Mouse (Mus musculus): ENCODE results near the gene Wwox. TPM values are rescaled to one million over a fixed set of nuclear protein-coding genes. Genes with fewer than 3 reads are reported as not detected.

The Wwox gene
- polyA plus RNA-seq, 1 experiment from 2014 or later: 3.5 TPM

- Histone ChIP-seq H3K27me3 (ENCODE audit: control insufficient read depth, insufficient read depth, low read depth, low read length) (no peaks in the 10 kb centered on the region), H3K9ac (ENCODE audit: low read depth, low read length) (no peak overlapping the region), H3K4me2 (ENCODE audit: low read depth, low read length) (no peak overlapping the region), H3K36me3 (ENCODE audit: control insufficient read depth, insufficient read depth) (no peaks in the 10 kb centered on the region), H3K9me3 (replicated peaks; ENCODE audit: control insufficient read depth, low read length) (no peaks in the 10 kb centered on the region), H3K4me3 (ENCODE audit: low read depth, low read length) (no peak overlapping the region), H3K4me1 (ENCODE audit: control insufficient read depth, low read depth, low read length) (no peaks in the 10 kb centered on the region), H3K27ac (ENCODE audit: low read length) (no peak overlapping the region)
- WGBS (ENCODE audit: insufficient replicate concordance): 25% methylated on average over 12 of the region's 12 CpGs
- no peak for ATAC-seq (ENCODE audit: low read depth)
These were observed 303.9 kb downstream of the Wwox start for GRCm38 (mm10) chr8:114743185-114743915.

- H3K27ac ChIP-seq (ENCODE audit: low read length): no peak overlapping the region
- no peak overlapping the region for H3K4me3 ChIP-seq (ENCODE audit: low read depth, low read length)
- no peaks in the 10 kb centered on the region for H3K27me3 ChIP-seq (ENCODE audit: control insufficient read depth, insufficient read depth, low read depth, low read length)
- no peak for ATAC-seq (ENCODE audit: low read depth)
- no peak overlapping the region for H3K9ac ChIP-seq (ENCODE audit: low read depth, low read length)
- no peaks in the 10 kb centered on the region for H3K4me1 ChIP-seq (ENCODE audit: control insufficient read depth, low read depth, low read length)
- 50% methylated on average over 2 of the region's 2 CpGs for WGBS (ENCODE audit: insufficient replicate concordance)
- H3K36me3 ChIP-seq (ENCODE audit: control insufficient read depth, insufficient read depth): no peaks in the 10 kb centered on the region
- no peaks in the 10 kb centered on the region for H3K9me3 ChIP-seq (replicated peaks; ENCODE audit: control insufficient read depth, low read length)
- H3K4me2 ChIP-seq (ENCODE audit: low read depth, low read length): no peak overlapping the region
These were observed 306.9 kb downstream of the Wwox start for GRCm38 (mm10) chr8:114746373-114746772.

- H3K4me3 ChIP-seq (ENCODE audit: low read depth, low read length): no peak overlapping the region
- peak overlapping the region; percentile 34 for H3K4me2 ChIP-seq (ENCODE audit: low read depth, low read length)
- H3K9me3 ChIP-seq (replicated peaks; ENCODE audit: control insufficient read depth, low read length): no peaks in the 10 kb centered on the region
- no peaks in the 10 kb centered on the region for H3K36me3 ChIP-seq (ENCODE audit: control insufficient read depth, insufficient read depth)
- 53% methylated on average over 18 of the region's 18 CpGs for WGBS (ENCODE audit: insufficient replicate concordance)
- H3K27me3 ChIP-seq (ENCODE audit: control insufficient read depth, insufficient read depth, low read depth, low read length): no peaks in the 10 kb centered on the region
- no peak overlapping the region for H3K9ac ChIP-seq (ENCODE audit: low read depth, low read length)
- H3K27ac ChIP-seq (ENCODE audit: low read length): peak overlapping the region; percentile 45
- peak; percentile 72 for ATAC-seq (ENCODE audit: low read depth)
- H3K4me1 ChIP-seq (ENCODE audit: control insufficient read depth, low read depth, low read length): no peaks in the 10 kb centered on the region
These were observed 312.1 kb downstream of the Wwox start for GRCm38 (mm10) chr8:114751376-114752135.

GRCm38 (mm10) chr8:114759621-114760020 lies 320.2 kb downstream of the Wwox start:
- ATAC-seq (ENCODE audit: low read depth): peak; percentile 64
- Histone ChIP-seq H3K9me3 (replicated peaks; ENCODE audit: control insufficient read depth, low read length) (no peaks in the 10 kb centered on the region), H3K4me2 (ENCODE audit: low read depth, low read length) (no peak overlapping the region), H3K27ac (ENCODE audit: low read length) (no peak overlapping the region), H3K9ac (ENCODE audit: low read depth, low read length) (no peak overlapping the region), H3K27me3 (ENCODE audit: control insufficient read depth, insufficient read depth, low read depth, low read length) (no peaks in the 10 kb centered on the region), H3K4me3 (ENCODE audit: low read depth, low read length) (no peak overlapping the region), H3K4me1 (ENCODE audit: control insufficient read depth, low read depth, low read length) (no peaks in the 10 kb centered on the region), H3K36me3 (ENCODE audit: control insufficient read depth, insufficient read depth) (no peaks in the 10 kb centered on the region)
- WGBS (ENCODE audit: insufficient replicate concordance): 30% methylated on average over 2 of the region's 2 CpGs

- peaks cover 4% of the 10 kb centered on the region for H3K4me1 ChIP-seq (ENCODE audit: control insufficient read depth, low read depth, low read length)
- H3K9ac ChIP-seq (ENCODE audit: low read depth, low read length): no peak overlapping the region
- 71% methylated on average over 3 of the region's 3 CpGs for WGBS (ENCODE audit: insufficient replicate concordance)
- no peak overlapping the region for H3K27ac ChIP-seq (ENCODE audit: low read length)
- H3K9me3 ChIP-seq (replicated peaks; ENCODE audit: control insufficient read depth, low read length): no peaks in the 10 kb centered on the region
- no peak for ATAC-seq (ENCODE audit: low read depth)
- H3K27me3 ChIP-seq (ENCODE audit: control insufficient read depth, insufficient read depth, low read depth, low read length): no peaks in the 10 kb centered on the region
- no peak overlapping the region for H3K4me2 ChIP-seq (ENCODE audit: low read depth, low read length)
- no peaks in the 10 kb centered on the region for H3K36me3 ChIP-seq (ENCODE audit: control insufficient read depth, insufficient read depth)
- no peak overlapping the region for H3K4me3 ChIP-seq (ENCODE audit: low read depth, low read length)
These were observed 329.1 kb downstream of the Wwox start for GRCm38 (mm10) chr8:114768536-114768935.

GRCm38 (mm10) chr8:114770856-114771776 lies 331.7 kb downstream of the Wwox start:
- no peaks in the 10 kb centered on the region for H3K27me3 ChIP-seq (ENCODE audit: control insufficient read depth, insufficient read depth, low read depth, low read length)
- 53% methylated on average over 31 of the region's 31 CpGs for WGBS (ENCODE audit: insufficient replicate concordance)

GRCm38 (mm10) chr8:114772276-114772849 lies 332.9 kb downstream of the Wwox start:
- Histone ChIP-seq H3K9ac (ENCODE audit: low read depth, low read length) (no peak overlapping the region), H3K4me3 (ENCODE audit: low read depth, low read length) (no peak overlapping the region), H3K27me3 (ENCODE audit: control insufficient read depth, insufficient read depth, low read depth, low read length) (no peaks in the 10 kb centered on the region), H3K36me3 (ENCODE audit: control insufficient read depth, insufficient read depth) (no peaks in the 10 kb centered on the region), H3K4me2 (ENCODE audit: low read depth, low read length) (no peak overlapping the region), H3K9me3 (replicated peaks; ENCODE audit: control insufficient read depth, low read length) (no peaks in the 10 kb centered on the region), H3K27ac (ENCODE audit: low read length) (peak overlapping the region; percentile 37; the same call in 1 of the 2 replicates), H3K4me1 (ENCODE audit: control insufficient read depth, low read depth, low read length) (peaks cover 4% of the 10 kb centered on the region)
- WGBS (ENCODE audit: insufficient replicate concordance): 65% methylated on average over 1 of the region's 1 CpGs
- ATAC-seq (ENCODE audit: low read depth): 0 out of 2 replicates have a peak, but pooled peaks have one; percentile 42

More at GRCm38 (mm10) chr8:114770856-114771776, 331.7 kb downstream of the Wwox start:
- H3K9ac ChIP-seq (ENCODE audit: low read depth, low read length): no peak overlapping the region
- H3K4me1 ChIP-seq (ENCODE audit: control insufficient read depth, low read depth, low read length): peaks cover 4% of the 10 kb centered on the region
- no peaks in the 10 kb centered on the region for H3K36me3 ChIP-seq (ENCODE audit: control insufficient read depth, insufficient read depth)
- H3K4me3 ChIP-seq (ENCODE audit: low read depth, low read length): no peak overlapping the region
- no peaks in the 10 kb centered on the region for H3K9me3 ChIP-seq (replicated peaks; ENCODE audit: control insufficient read depth, low read length)
- no peak overlapping the region for H3K4me2 ChIP-seq (ENCODE audit: low read depth, low read length)
- H3K27ac ChIP-seq (ENCODE audit: low read length): no peak overlapping the region
- ATAC-seq (ENCODE audit: low read depth): no peak
